Mouse (Mus musculus) lung, embryonic 16.5 days (tissue): ENCODE measurements around the gene March7. TPM values are rescaled to one million over a fixed set of nuclear protein-coding genes. Genes with fewer than 3 reads are reported as not detected.
A peak's percentile ranks its signal among the peaks of the same experiment; 100 is the strongest.

ENCODE experiments used
- ATAC-seq: fragments of 200-750 bp; cut with Nextera tagmentation; 2 replicates; pipeline ENCODE4 v1.8.0; 2017; ENCODE audit warnings: low read depth, mild to moderate bottlenecking, moderate library complexity
- H3K27ac ChIP-seq: fragments of 300-500 bp; sonication (generic); 2 replicates; pipeline ENCODE4 v1.5.1; 2014; ENCODE audit warnings: mild to moderate bottlenecking, control low read depth, low read length
- H3K27me3 ChIP-seq: fragments of 300-500 bp; sonication (generic); 2 replicates; pipeline ENCODE4 v1.6.1; 2014; ENCODE audit warnings: low read depth, low read length, mixed read lengths; ENCODE audit not compliant: control insufficient read depth, insufficient read depth
- H3K36me3 ChIP-seq: fragments of 300-500 bp; sonication (generic); 2 replicates; pipeline ENCODE4 v1.6.1; 2014; ENCODE audit warnings: low read length; ENCODE audit not compliant: control insufficient read depth, insufficient read depth
- H3K4me1 ChIP-seq: fragments of 300-500 bp; sonication (generic); replicated peaks from 2 replicates; pipeline ENCODE4 v1.6.1; 2014; ENCODE audit warnings: low read length, mixed read lengths; ENCODE audit not compliant: control insufficient read depth, insufficient read depth
- H3K4me2 ChIP-seq: fragments of 300-500 bp; sonication (generic); 2 replicates; pipeline ENCODE4 v1.6.1; 2014; ENCODE audit warnings: low read depth, low read length, control low read depth
- H3K4me3 ChIP-seq: fragments of 300-500 bp; sonication (generic); 2 replicates; pipeline ENCODE4 v1.5.1; 2014; ENCODE audit warnings: mild to moderate bottlenecking, low read length, control low read depth
- H3K9ac ChIP-seq: fragments of 300-500 bp; sonication (generic); 2 replicates; pipeline ENCODE4 v1.6.1; 2014; ENCODE audit warnings: low read length, control low read depth
- H3K9me3 ChIP-seq: fragments of 300-500 bp; sonication (generic); 2 replicates; pipeline ENCODE4 v1.6.1; 2016; ENCODE audit warnings: low read length; ENCODE audit not compliant: control insufficient read depth
- WGBS: fragments of 180-500 bp; shearing (Covaris S2); extraction: QIAGEN DNeasy Blood & Tissue Kit; methylation state at CpG from one replicate; pipeline ENCODE4 v1.1.7; 2014; 5-methylcytosine and 5-hydroxymethylcytosine counted together
- polyA plus RNA-seq: library from polyadenylated mRNA; unstranded; fragments of >200 nt; fragmentation: Nextera tagmentation; extraction: Ambion mirVana; gene quantifications from 2 replicates; pipeline ENCODE4 v1.2.1, GENCODE M21; 2015

March7 gene
- polyA plus RNA-seq, 1 experiment from 2014 or later = 76.1 TPM

DNA sequence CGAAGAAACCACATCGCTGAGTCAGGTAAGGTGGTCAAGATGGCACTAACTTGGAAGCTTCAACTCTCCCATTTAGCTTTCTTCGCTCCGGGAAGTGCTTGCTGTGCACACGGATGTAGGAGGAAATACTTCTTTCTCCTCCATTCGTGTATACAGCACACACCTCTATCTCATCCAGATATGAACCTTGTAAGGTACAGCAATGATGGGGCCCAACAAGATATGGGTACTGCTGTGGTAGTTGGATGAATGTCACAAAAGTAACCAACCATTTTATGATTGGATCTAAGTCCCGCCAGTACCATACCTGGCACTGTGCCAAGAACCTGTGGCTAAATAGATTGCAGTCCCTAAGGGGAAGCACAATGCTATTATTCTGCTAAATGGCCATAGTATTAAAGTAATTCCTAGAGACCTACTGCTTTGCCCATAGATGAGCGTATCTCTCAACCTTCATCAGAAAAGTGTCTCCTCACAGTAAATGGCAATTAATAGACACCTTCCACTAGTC, 75.5 kb downstream of the March7 start:
- Histone ChIP-seq H3K27ac (no peak overlapping the region), H3K4me1 (peaks cover 12% of the 10 kb centered on the region), H3K27me3 (no peaks in the 10 kb centered on the region), H3K9me3 (no peaks in the 10 kb centered on the region), H3K36me3 (no peaks in the 10 kb centered on the region), H3K9ac (no peak overlapping the region), H3K4me3 (no peak overlapping the region), H3K4me2 (no peak overlapping the region)
- WGBS = 84% methylated on average over 8 of the region's 8 CpGs
- ATAC-seq = no peak

DNA sequence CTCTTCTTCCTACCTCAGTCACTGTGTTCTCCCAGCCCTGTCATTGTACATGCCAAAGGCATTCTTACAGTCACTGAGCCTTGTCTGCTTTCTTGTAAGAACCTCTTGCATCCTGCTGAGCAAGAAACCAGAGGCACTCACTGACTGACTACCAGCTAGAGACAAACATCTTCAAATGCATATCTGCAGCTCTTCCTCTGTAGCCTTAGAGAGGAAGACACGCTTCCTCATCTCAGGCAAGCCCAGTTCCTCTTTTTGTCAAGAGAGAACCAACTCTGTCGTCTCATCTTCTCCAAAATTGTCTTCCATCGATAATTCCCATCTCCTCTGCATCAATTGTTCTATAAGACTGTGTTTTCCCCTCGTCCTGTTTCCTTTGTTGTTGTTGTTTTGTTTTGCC, 78.9 kb downstream of the March7 start:
- no peak overlapping the region for H3K4me3 ChIP-seq
- H3K27ac ChIP-seq = no peak overlapping the region
- H3K9me3 ChIP-seq = no peaks in the 10 kb centered on the region
- H3K27me3 ChIP-seq = no peaks in the 10 kb centered on the region
- ATAC-seq = no peak
- no peak overlapping the region for H3K9ac ChIP-seq
- WGBS = 73% methylated on average over 4 of the region's 4 CpGs
- no peak overlapping the region for H3K4me2 ChIP-seq
- peaks cover 3% of the 10 kb centered on the region; the same call in 1 of the 2 replicates for H3K4me1 ChIP-seq
- H3K36me3 ChIP-seq = no peaks in the 10 kb centered on the region

DNA sequence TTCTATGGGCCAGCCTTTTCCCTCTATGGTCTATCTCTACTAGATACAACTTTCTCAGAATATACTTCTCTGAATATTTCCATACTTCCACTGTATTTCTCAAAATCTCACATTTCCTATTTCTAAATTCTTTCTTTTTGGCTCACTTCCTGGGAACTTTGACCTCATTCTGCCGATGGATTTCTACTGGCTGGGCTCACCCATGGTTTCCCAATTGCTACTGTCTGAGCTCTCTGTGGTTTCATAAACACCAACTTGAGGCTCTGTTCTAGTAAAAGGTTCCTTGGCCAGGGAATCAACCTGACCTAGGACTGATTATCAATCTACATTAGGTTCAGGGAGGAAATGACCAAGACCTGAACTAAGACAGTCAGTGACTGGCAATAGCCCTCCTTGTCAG, 79.8 kb downstream of the March7 start:
- H3K27me3 ChIP-seq = no peaks in the 10 kb centered on the region
- peaks cover under 1% of the 10 kb centered on the region; the same call in 1 of the 2 replicates for H3K4me1 ChIP-seq
- peak overlapping the region; percentile 43; the same call in 1 of the 2 replicates for H3K27ac ChIP-seq
- no peak overlapping the region for H3K4me2 ChIP-seq
- no peaks in the 10 kb centered on the region for H3K9me3 ChIP-seq
- H3K9ac ChIP-seq = no peak overlapping the region
- H3K4me3 ChIP-seq = no peak overlapping the region
- no peaks in the 10 kb centered on the region for H3K36me3 ChIP-seq
- WGBS = 25% methylated on average over 1 of the region's 1 CpGs
- no peak for ATAC-seq

DNA sequence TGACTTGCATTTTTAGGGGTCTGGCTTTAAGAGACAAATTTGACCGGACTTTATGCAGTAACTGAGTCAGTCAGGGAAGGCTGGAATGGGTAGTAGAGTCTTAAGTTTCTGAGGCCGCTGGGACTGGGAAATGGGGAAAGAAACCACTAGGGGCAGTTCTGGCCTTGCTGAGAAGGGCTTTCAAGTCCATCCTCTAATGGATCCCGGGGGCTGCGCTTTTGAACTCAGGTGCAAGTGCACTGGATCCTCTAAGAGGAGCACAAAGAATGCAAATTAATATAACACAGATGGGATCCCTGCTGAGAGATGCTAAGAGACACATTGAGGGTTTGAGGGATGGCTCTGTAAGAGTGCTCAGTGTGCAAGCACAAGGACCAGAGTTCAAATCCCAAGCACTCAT, 81.7 kb downstream of the March7 start:
- no peak overlapping the region for H3K4me3 ChIP-seq
- 85% methylated on average over 4 of the region's 4 CpGs for WGBS
- H3K9me3 ChIP-seq = no peaks in the 10 kb centered on the region
- no peak overlapping the region for H3K27ac ChIP-seq
- no peaks in the 10 kb centered on the region for H3K27me3 ChIP-seq
- H3K4me1 ChIP-seq = no peaks in the 10 kb centered on the region
- H3K9ac ChIP-seq = no peak overlapping the region
- no peaks in the 10 kb centered on the region for H3K36me3 ChIP-seq
- no peak overlapping the region for H3K4me2 ChIP-seq
- no peak for ATAC-seq

DNA sequence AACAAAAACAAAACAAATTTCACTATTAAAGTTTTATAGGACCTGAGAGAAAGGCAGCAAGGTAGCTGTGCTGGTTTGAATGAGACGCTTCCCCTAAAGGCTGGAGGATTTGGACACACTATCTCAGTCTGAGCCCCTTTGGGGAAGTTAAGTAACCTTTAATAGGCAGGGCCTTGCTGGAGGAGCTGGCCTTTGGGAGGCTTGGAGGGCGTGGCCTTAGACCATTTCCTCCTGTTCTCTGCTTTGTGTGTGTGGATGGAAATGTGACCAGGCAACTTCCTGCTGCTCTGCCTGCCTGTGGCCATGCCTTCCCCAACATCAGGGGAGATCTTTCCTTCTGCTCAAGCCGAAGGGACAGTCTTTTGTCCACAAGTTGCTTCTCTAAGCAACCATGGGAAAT, 88.6 kb downstream of the March7 start:
- ATAC-seq = no peak
- no peak overlapping the region for H3K4me3 ChIP-seq
- 75% methylated on average over 3 of the region's 3 CpGs for WGBS
- H3K36me3 ChIP-seq = no peaks in the 10 kb centered on the region
- no peaks in the 10 kb centered on the region for H3K4me1 ChIP-seq
- H3K4me2 ChIP-seq = no peak overlapping the region
- H3K27ac ChIP-seq = no peak overlapping the region
- H3K9ac ChIP-seq = no peak overlapping the region
- H3K9me3 ChIP-seq = no peaks in the 10 kb centered on the region
- H3K27me3 ChIP-seq = no peaks in the 10 kb centered on the region

DNA sequence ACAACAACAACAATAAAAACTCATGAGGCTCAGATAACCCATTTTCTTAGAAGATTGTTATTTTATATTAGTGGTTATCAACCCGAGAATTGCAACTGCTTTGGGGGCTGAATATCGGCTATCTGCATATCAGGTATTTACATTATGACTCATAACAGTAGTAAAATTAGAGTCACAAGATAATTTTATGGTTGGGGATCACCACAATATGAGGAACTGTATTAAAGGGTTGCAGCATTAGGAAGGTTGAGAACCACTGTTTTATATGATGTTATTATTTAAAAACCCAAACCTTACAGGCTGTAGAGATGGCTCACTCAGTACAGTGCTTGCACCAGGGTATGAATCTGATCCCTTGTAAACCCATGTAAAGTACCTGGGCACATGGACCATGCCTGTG, 89.6 kb downstream of the March7 start:
- no peak overlapping the region for H3K4me3 ChIP-seq
- no peaks in the 10 kb centered on the region for H3K36me3 ChIP-seq
- no peak overlapping the region for H3K4me2 ChIP-seq
- H3K9me3 ChIP-seq = no peaks in the 10 kb centered on the region
- no peak for ATAC-seq
- 88% methylated on average over 2 of the region's 2 CpGs for WGBS
- no peak overlapping the region for H3K9ac ChIP-seq
- H3K27me3 ChIP-seq = no peaks in the 10 kb centered on the region
- H3K4me1 ChIP-seq = no peaks in the 10 kb centered on the region
- H3K27ac ChIP-seq = no peak overlapping the region

Other genes starting within 250 kb of the March7 start
- 56.7 and 62.0 TPM in 2 replicates for gene Baz2b, start within 50 bp of the March7 start, polyA plus RNA-seq
- gene Cd302, start 74.6 kb downstream of the March7 start, polyA plus RNA-seq = 49.5 and 50.3 TPM in 2 replicates
- 1.9 and 2.4 TPM in 2 replicates for gene Ly75, start 173.4 kb downstream of the March7 start, polyA plus RNA-seq